Mouse (Mus musculus) hindbrain, embryonic 12.5 days (tissue): ENCODE results near the gene Rabggtb. TPM values are rescaled to one million over a fixed set of nuclear protein-coding genes. Genes with fewer than 3 reads are reported as not detected.
A peak's percentile ranks its signal among the peaks of the same experiment; 100 is the strongest.

Experiments
- ATAC-seq: fragments of 200-750 bp; cut with Nextera tagmentation; 2 replicates; pipeline ENCODE4 v1.8.0; 2017; ENCODE audit warnings: moderate TSS enrichment; ENCODE audit not compliant: low FRiP score
- H3K27ac ChIP-seq: fragments of 300-500 bp; sonication (generic); 2 replicates; pipeline ENCODE4 v1.5.1; 2016; ENCODE audit warnings: mild to moderate bottlenecking
- H3K27me3 ChIP-seq: fragments of 300-500 bp; sonication (generic); 2 replicates; pipeline ENCODE4 v1.6.1; 2016; ENCODE audit warnings: mild to moderate bottlenecking
- H3K36me3 ChIP-seq: fragments of 300-500 bp; sonication (generic); 2 replicates; pipeline ENCODE4 v1.6.1; 2016; ENCODE audit warnings: mild to moderate bottlenecking
- H3K4me1 ChIP-seq: fragments of 300-500 bp; sonication (generic); 2 replicates; pipeline ENCODE4 v1.6.1; 2016
- H3K4me2 ChIP-seq: fragments of 300-500 bp; sonication (generic); replicated peaks from 2 replicates; pipeline ENCODE4 v1.6.1; 2016; ENCODE audit warnings: mild to moderate bottlenecking
- H3K4me3 ChIP-seq: fragments of 300-500 bp; sonication (generic); 2 replicates; pipeline ENCODE4 v1.5.1; 2016; ENCODE audit warnings: mild to moderate bottlenecking
- H3K9ac ChIP-seq: fragments of 300-500 bp; sonication (generic); 2 replicates; pipeline ENCODE4 v1.6.1; 2016; ENCODE audit warnings: mild to moderate bottlenecking, moderate library complexity
- H3K9me3 ChIP-seq: fragments of 300-500 bp; sonication (generic); replicated peaks from 2 replicates; pipeline ENCODE4 v1.6.1; 2016; ENCODE audit warnings: mild to moderate bottlenecking
- WGBS: fragments of 180-500 bp; shearing (Covaris S2); methylation state at CpG from one replicate; pipeline ENCODE4 v1.1.7; 2016; 5-methylcytosine and 5-hydroxymethylcytosine counted together
- polyA plus RNA-seq: library from polyadenylated mRNA; unstranded; fragments of >200 nt; fragmentation: Nextera tagmentation; extraction: Ambion mirVana; gene quantifications from 2 replicates; pipeline ENCODE4 v1.2.1, GENCODE M21; 2016

Rabggtb gene
- polyA plus RNA-seq, 1 experiment from 2014 or later: 36.5 TPM

GRCm38 (mm10) chr3:153943003-153943640 lies 30.3 kb upstream of the Rabggtb start:
- ATAC-seq: no peak
- no peaks in the 10 kb centered on the region for H3K9me3 ChIP-seq
- H3K4me2 ChIP-seq: peak overlapping the region; percentile 64
- no peak overlapping the region for H3K27ac ChIP-seq
- no peaks in the 10 kb centered on the region for H3K27me3 ChIP-seq
- 0 out of 2 replicates have a peak overlapping the region, but pooled peaks have one; percentile 9 for H3K9ac ChIP-seq
- WGBS: 49% methylated on average over 12 of the region's 12 CpGs
- H3K4me3 ChIP-seq: peak overlapping the region; percentile 79; the same call in 1 of the 2 replicates
- H3K36me3 ChIP-seq: peaks cover 7% of the 10 kb centered on the region; the same call in 1 of the 2 replicates
- peaks cover 17% of the 10 kb centered on the region; the same call in 1 of the 2 replicates for H3K4me1 ChIP-seq

- Histone ChIP-seq H3K27ac (no peak overlapping the region), H3K9me3 (no peaks in the 10 kb centered on the region), H3K27me3 (no peaks in the 10 kb centered on the region), H3K4me3 (no peak overlapping the region), H3K9ac (no peak overlapping the region), H3K4me2 (no peak overlapping the region), H3K36me3 (peaks cover 18% of the 10 kb centered on the region; the same call in 1 of the 2 replicates), H3K4me1 (peaks cover 17% of the 10 kb centered on the region; the same call in 1 of the 2 replicates)
- 95% methylated on average over 13 of the region's 13 CpGs for WGBS
- no peak for ATAC-seq
Observed at GRCm38 (mm10) chr3:153941613-153942012, 28.8 kb upstream of the Rabggtb start.

- WGBS: 93% methylated on average over 9 of the region's 9 CpGs
- ATAC-seq: no peak
Observed at GRCm38 (mm10) chr3:153940486-153940885, 27.7 kb upstream of the Rabggtb start.

GRCm38 (mm10) chr3:153940021-153940420 lies 27.2 kb upstream of the Rabggtb start:
- WGBS: 76% methylated on average over 8 of the region's 8 CpGs
- H3K4me3 ChIP-seq: no peak overlapping the region
- H3K27me3 ChIP-seq: no peaks in the 10 kb centered on the region
- no peak overlapping the region for H3K9ac ChIP-seq
- H3K4me1 ChIP-seq: peaks cover 16% of the 10 kb centered on the region; the same call in 1 of the 2 replicates
- ATAC-seq: no peak
- H3K27ac ChIP-seq: no peak overlapping the region
- H3K9me3 ChIP-seq: no peaks in the 10 kb centered on the region
- H3K36me3 ChIP-seq: peaks cover 30% of the 10 kb centered on the region
- H3K4me2 ChIP-seq: no peak overlapping the region

More at GRCm38 (mm10) chr3:153940486-153940885, 27.7 kb upstream of the Rabggtb start:
- Histone ChIP-seq H3K36me3 (peaks cover 25% of the 10 kb centered on the region), H3K4me3 (no peak overlapping the region), H3K27ac (no peak overlapping the region), H3K9ac (no peak overlapping the region), H3K4me1 (peaks cover 17% of the 10 kb centered on the region; the same call in 1 of the 2 replicates), H3K27me3 (no peaks in the 10 kb centered on the region), H3K4me2 (no peak overlapping the region), H3K9me3 (no peaks in the 10 kb centered on the region)

- H3K36me3 ChIP-seq: peaks cover 41% of the 10 kb centered on the region
- no peak overlapping the region for H3K9ac ChIP-seq
- ATAC-seq: no peak
- H3K4me1 ChIP-seq: peaks cover under 1% of the 10 kb centered on the region; the same call in 1 of the 2 replicates
- H3K4me3 ChIP-seq: no peak overlapping the region
- H3K9me3 ChIP-seq: no peaks in the 10 kb centered on the region
- 95% methylated on average over 17 of the region's 17 CpGs for WGBS
- H3K27ac ChIP-seq: no peak overlapping the region
- H3K27me3 ChIP-seq: no peaks in the 10 kb centered on the region
- H3K4me2 ChIP-seq: no peak overlapping the region
Observed at GRCm38 (mm10) chr3:153937116-153937810, 24.5 kb upstream of the Rabggtb start.

GRCm38 (mm10) chr3:153935878-153936277 lies 23.1 kb upstream of the Rabggtb start:
- Histone ChIP-seq H3K27ac (no peak overlapping the region), H3K36me3 (peaks cover 49% of the 10 kb centered on the region), H3K4me2 (no peak overlapping the region), H3K9me3 (no peaks in the 10 kb centered on the region), H3K4me1 (no peaks in the 10 kb centered on the region), H3K9ac (no peak overlapping the region), H3K27me3 (no peaks in the 10 kb centered on the region), H3K4me3 (no peak overlapping the region)
- WGBS: 91% methylated on average over 9 of the region's 9 CpGs
- ATAC-seq: no peak

- Histone ChIP-seq H3K4me2 (no peak overlapping the region), H3K36me3 (peaks cover 63% of the 10 kb centered on the region), H3K9me3 (no peaks in the 10 kb centered on the region), H3K4me1 (no peaks in the 10 kb centered on the region), H3K27me3 (no peaks in the 10 kb centered on the region), H3K27ac (no peak overlapping the region), H3K9ac (no peak overlapping the region), H3K4me3 (no peak overlapping the region)
- WGBS: 93% methylated on average over 5 of the region's 5 CpGs
- ATAC-seq: no peak
Observed at GRCm38 (mm10) chr3:153932461-153932860, 19.7 kb upstream of the Rabggtb start.

- peaks cover 54% of the 10 kb centered on the region for H3K36me3 ChIP-seq
- H3K27ac ChIP-seq: no peak overlapping the region
- no peaks in the 10 kb centered on the region for H3K9me3 ChIP-seq
Observed at GRCm38 (mm10) chr3:153929526-153929925, 16.7 kb upstream of the Rabggtb start.

GRCm38 (mm10) chr3:153926333-153926732 lies 13.5 kb upstream of the Rabggtb start:
- 93% methylated on average over 7 of the region's 7 CpGs for WGBS
- Histone ChIP-seq H3K4me3 (no peak overlapping the region), H3K9ac (no peak overlapping the region), H3K27ac (no peak overlapping the region), H3K9me3 (no peaks in the 10 kb centered on the region), H3K4me2 (no peak overlapping the region), H3K4me1 (no peaks in the 10 kb centered on the region), H3K27me3 (no peaks in the 10 kb centered on the region), H3K36me3 (peaks cover 55% of the 10 kb centered on the region)
- ATAC-seq: no peak

More at GRCm38 (mm10) chr3:153929526-153929925, 16.7 kb upstream of the Rabggtb start:
- H3K27me3 ChIP-seq: no peaks in the 10 kb centered on the region
- H3K4me2 ChIP-seq: no peak overlapping the region
- H3K9ac ChIP-seq: no peak overlapping the region
- no peak for ATAC-seq
- H3K4me1 ChIP-seq: no peaks in the 10 kb centered on the region
- 95% methylated on average over 11 of the region's 11 CpGs for WGBS
- no peak overlapping the region for H3K4me3 ChIP-seq

- 95% methylated on average over 10 of the region's 10 CpGs for WGBS
- ATAC-seq: no peak
- Histone ChIP-seq H3K27me3 (no peaks in the 10 kb centered on the region), H3K9me3 (no peaks in the 10 kb centered on the region), H3K4me1 (no peaks in the 10 kb centered on the region), H3K4me2 (no peak overlapping the region), H3K27ac (no peak overlapping the region), H3K9ac (no peak overlapping the region), H3K4me3 (no peak overlapping the region), H3K36me3 (peaks cover 32% of the 10 kb centered on the region)
Observed at GRCm38 (mm10) chr3:153921147-153921910, 8.5 kb upstream of the Rabggtb start.

GRCm38 (mm10) chr3:153917200-153917599 lies 4.4 kb upstream of the Rabggtb start:
- ATAC-seq: no peak
- H3K4me2 ChIP-seq: no peak overlapping the region
- H3K27ac ChIP-seq: no peak overlapping the region
- 9% methylated on average over 1 of the region's 1 CpGs for WGBS
- peaks cover 11% of the 10 kb centered on the region; the same call in 1 of the 2 replicates for H3K36me3 ChIP-seq
- H3K27me3 ChIP-seq: no peaks in the 10 kb centered on the region
- no peak overlapping the region for H3K9ac ChIP-seq
- H3K4me3 ChIP-seq: no peak overlapping the region
- H3K4me1 ChIP-seq: peaks cover 4% of the 10 kb centered on the region
- no peaks in the 10 kb centered on the region for H3K9me3 ChIP-seq
